Mouse (Mus musculus): ENCODE measurements around the gene Map4k3. TPM values are rescaled to one million over a fixed set of nuclear protein-coding genes. Genes with fewer than 3 reads are reported as not detected.

The Map4k3 gene
- polyA plus RNA-seq, 1 experiment from 2014 or later = 23.6 TPM

GRCm38 (mm10) chr17:80560669-80561401, 167.4 kb downstream of the Map4k3 start:
- 21% methylated on average over 12 of the region's 12 CpGs for WGBS
- Histone ChIP-seq H3K4me1 (no peaks in the 10 kb centered on the region), H3K4me2 (replicated peaks) (0 out of 2 replicates have a peak overlapping the region, but pooled peaks have one; percentile 25), H3K27me3 (no peaks in the 10 kb centered on the region), H3K27ac (replicated peaks) (no peak overlapping the region), H3K9ac (no peak overlapping the region), H3K4me3 (replicated peaks) (no peak overlapping the region), H3K9me3 (replicated peaks) (no peaks in the 10 kb centered on the region), H3K36me3 (no peaks in the 10 kb centered on the region)
- no peak for ATAC-seq (ENCODE audit: insufficient number of reproducible peaks, low FRiP score, low TSS enrichment, low read depth)

GRCm38 (mm10) chr17:80559745-80560144, 168.5 kb downstream of the Map4k3 start:
- Histone ChIP-seq H3K27ac (replicated peaks) (no peak overlapping the region), H3K4me3 (replicated peaks) (no peak overlapping the region), H3K36me3 (no peaks in the 10 kb centered on the region), H3K4me1 (no peaks in the 10 kb centered on the region), H3K4me2 (replicated peaks) (no peak overlapping the region), H3K9ac (no peak overlapping the region), H3K27me3 (no peaks in the 10 kb centered on the region), H3K9me3 (replicated peaks) (no peaks in the 10 kb centered on the region)
- WGBS = 84% methylated on average over 4 of the region's 4 CpGs
- ATAC-seq (ENCODE audit: insufficient number of reproducible peaks, low FRiP score, low TSS enrichment, low read depth) = no peak

GRCm38 (mm10) chr17:80559050-80559449, 169.2 kb downstream of the Map4k3 start:
- no peak overlapping the region; the same call in 1 of the 2 replicates for H3K4me2 ChIP-seq (replicated peaks)

GRCm38 (mm10) chr17:80558583-80558982, 169.7 kb downstream of the Map4k3 start:
- WGBS = 66% methylated on average over 14 of the region's 14 CpGs
- no peak overlapping the region for H3K9ac ChIP-seq
- H3K27ac ChIP-seq (replicated peaks) = no peak overlapping the region
- no peaks in the 10 kb centered on the region for H3K4me1 ChIP-seq
- no peaks in the 10 kb centered on the region for H3K9me3 ChIP-seq (replicated peaks)
- no peak overlapping the region; the same call in 1 of the 2 replicates for H3K4me2 ChIP-seq (replicated peaks)
- no peaks in the 10 kb centered on the region for H3K27me3 ChIP-seq
- H3K4me3 ChIP-seq (replicated peaks) = no peak overlapping the region
- H3K36me3 ChIP-seq = no peaks in the 10 kb centered on the region
- ATAC-seq (ENCODE audit: insufficient number of reproducible peaks, low FRiP score, low TSS enrichment, low read depth) = no peak

More at GRCm38 (mm10) chr17:80559050-80559449, 169.2 kb downstream of the Map4k3 start:
- H3K27ac ChIP-seq (replicated peaks) = no peak overlapping the region
- no peaks in the 10 kb centered on the region for H3K4me1 ChIP-seq
- H3K36me3 ChIP-seq = no peaks in the 10 kb centered on the region
- H3K9me3 ChIP-seq (replicated peaks) = no peaks in the 10 kb centered on the region
- H3K9ac ChIP-seq = no peak overlapping the region
- no peak overlapping the region for H3K4me3 ChIP-seq (replicated peaks)
- no peak for ATAC-seq (ENCODE audit: insufficient number of reproducible peaks, low FRiP score, low TSS enrichment, low read depth)
- no peaks in the 10 kb centered on the region for H3K27me3 ChIP-seq
- 17% methylated on average over 11 of the region's 11 CpGs for WGBS

- H3K27ac ChIP-seq (replicated peaks) = no peak overlapping the region
- no peaks in the 10 kb centered on the region for H3K36me3 ChIP-seq
- no peak for ATAC-seq (ENCODE audit: insufficient number of reproducible peaks, low FRiP score, low TSS enrichment, low read depth)
- no peak overlapping the region for H3K9ac ChIP-seq
- 93% methylated on average over 5 of the region's 5 CpGs for WGBS
- H3K9me3 ChIP-seq (replicated peaks) = no peaks in the 10 kb centered on the region
- no peak overlapping the region for H3K4me3 ChIP-seq (replicated peaks)
- H3K4me2 ChIP-seq (replicated peaks) = no peak overlapping the region
- H3K27me3 ChIP-seq = no peaks in the 10 kb centered on the region
- H3K4me1 ChIP-seq = no peaks in the 10 kb centered on the region; the same call in 1 of the 2 replicates
Observed at GRCm38 (mm10) chr17:80557461-80557860, 170.8 kb downstream of the Map4k3 start.

- peak overlapping the region; percentile 29; the same call in 1 of the 2 replicates for H3K9ac ChIP-seq
- H3K36me3 ChIP-seq = no peaks in the 10 kb centered on the region
- no peaks in the 10 kb centered on the region for H3K9me3 ChIP-seq (replicated peaks)
- peak overlapping the region; percentile 55 for H3K4me2 ChIP-seq (replicated peaks)
- no peaks in the 10 kb centered on the region for H3K27me3 ChIP-seq
- H3K4me1 ChIP-seq = no peaks in the 10 kb centered on the region; the same call in 1 of the 2 replicates
- H3K27ac ChIP-seq (replicated peaks) = peak overlapping the region; percentile 67
- WGBS = 3% methylated on average over 35 of the region's 35 CpGs
- H3K4me3 ChIP-seq (replicated peaks) = peak overlapping the region; percentile 59
- peak; percentile 79 for ATAC-seq (ENCODE audit: insufficient number of reproducible peaks, low FRiP score, low TSS enrichment, low read depth)
Observed at GRCm38 (mm10) chr17:80553318-80554270, 174.7 kb downstream of the Map4k3 start.

- Histone ChIP-seq H3K4me3 (replicated peaks) (peak overlapping the region; percentile 59), H3K36me3 (no peaks in the 10 kb centered on the region), H3K4me2 (replicated peaks) (peak overlapping the region; percentile 55; the same call in 1 of the 2 replicates), H3K27ac (replicated peaks) (no peak overlapping the region), H3K4me1 (no peaks in the 10 kb centered on the region; the same call in 1 of the 2 replicates), H3K27me3 (no peaks in the 10 kb centered on the region), H3K9ac (no peak overlapping the region), H3K9me3 (replicated peaks) (no peaks in the 10 kb centered on the region)
- 73% methylated on average over 4 of the region's 4 CpGs for WGBS
- no peak for ATAC-seq (ENCODE audit: insufficient number of reproducible peaks, low FRiP score, low TSS enrichment, low read depth)
Observed at GRCm38 (mm10) chr17:80552653-80553052, 175.6 kb downstream of the Map4k3 start.

GRCm38 (mm10) chr17:80550981-80551380, 177.3 kb downstream of the Map4k3 start:
- H3K4me1 ChIP-seq = no peaks in the 10 kb centered on the region; the same call in 1 of the 2 replicates
- H3K27ac ChIP-seq (replicated peaks) = no peak overlapping the region
- no peaks in the 10 kb centered on the region for H3K9me3 ChIP-seq (replicated peaks)
- no peak overlapping the region for H3K4me3 ChIP-seq (replicated peaks)
- 82% methylated on average over 15 of the region's 15 CpGs for WGBS
- H3K4me2 ChIP-seq (replicated peaks) = no peak overlapping the region
- no peaks in the 10 kb centered on the region for H3K36me3 ChIP-seq
- H3K9ac ChIP-seq = no peak overlapping the region
- ATAC-seq (ENCODE audit: insufficient number of reproducible peaks, low FRiP score, low TSS enrichment, low read depth) = no peak
- H3K27me3 ChIP-seq = no peaks in the 10 kb centered on the region

- WGBS = 78% methylated on average over 2 of the region's 2 CpGs
- Histone ChIP-seq H3K9ac (no peak overlapping the region), H3K27ac (replicated peaks) (no peak overlapping the region), H3K36me3 (no peaks in the 10 kb centered on the region), H3K4me3 (replicated peaks) (no peak overlapping the region), H3K9me3 (replicated peaks) (no peaks in the 10 kb centered on the region), H3K4me1 (no peaks in the 10 kb centered on the region), H3K27me3 (no peaks in the 10 kb centered on the region), H3K4me2 (replicated peaks) (no peak overlapping the region)
- ATAC-seq (ENCODE audit: insufficient number of reproducible peaks, low FRiP score, low TSS enrichment, low read depth) = no peak
Observed at GRCm38 (mm10) chr17:80546846-80547245, 181.4 kb downstream of the Map4k3 start.

GRCm38 (mm10) chr17:80546227-80546626, 182.1 kb downstream of the Map4k3 start:
- WGBS = 89% methylated on average over 8 of the region's 8 CpGs
- H3K4me2 ChIP-seq (replicated peaks) = no peak overlapping the region
- no peak overlapping the region for H3K27ac ChIP-seq (replicated peaks)
- no peaks in the 10 kb centered on the region for H3K9me3 ChIP-seq (replicated peaks)
- H3K4me1 ChIP-seq = no peaks in the 10 kb centered on the region
- no peak overlapping the region for H3K9ac ChIP-seq
- H3K27me3 ChIP-seq = no peaks in the 10 kb centered on the region
- H3K4me3 ChIP-seq (replicated peaks) = no peak overlapping the region
- H3K36me3 ChIP-seq = no peaks in the 10 kb centered on the region
- no peak for ATAC-seq (ENCODE audit: insufficient number of reproducible peaks, low FRiP score, low TSS enrichment, low read depth)

- WGBS = 84% methylated on average over 20 of the region's 20 CpGs
- Histone ChIP-seq H3K27ac (replicated peaks) (no peak overlapping the region), H3K4me3 (replicated peaks) (no peak overlapping the region), H3K9me3 (replicated peaks) (no peaks in the 10 kb centered on the region), H3K27me3 (no peaks in the 10 kb centered on the region), H3K9ac (no peak overlapping the region), H3K36me3 (no peaks in the 10 kb centered on the region), H3K4me2 (replicated peaks) (no peak overlapping the region), H3K4me1 (no peaks in the 10 kb centered on the region)
- ATAC-seq (ENCODE audit: insufficient number of reproducible peaks, low FRiP score, low TSS enrichment, low read depth) = no peak
Observed at GRCm38 (mm10) chr17:80543646-80544045, 184.6 kb downstream of the Map4k3 start.

Data from embryonic facial prominence, embryonic 15.5 days (tissue).